Mouse (Mus musculus) left cerebral cortex, adult 8-10 months (tissue): ENCODE measurements around the gene Kif26b. TPM values are rescaled to one million over a fixed set of nuclear protein-coding genes. Genes with fewer than 3 reads are reported as not detected.

Experiments
- DNase-seq, 2 experiments: peaks; one replicate each; pipeline ENCODE4 v3.0.0; 2022; ENCODE audit warnings: low spot score in 2 of 2
- total RNA-seq, 4 experiments: library from RNA; stranded (reverse); gene quantifications; 2 replicates each; pipeline ENCODE4 v1.2.4; 2022

The Kif26b gene
- total RNA-seq, 4 experiments from 2014 or later: 9.3 to 10.2 (median 9.4) TPM

DNA sequence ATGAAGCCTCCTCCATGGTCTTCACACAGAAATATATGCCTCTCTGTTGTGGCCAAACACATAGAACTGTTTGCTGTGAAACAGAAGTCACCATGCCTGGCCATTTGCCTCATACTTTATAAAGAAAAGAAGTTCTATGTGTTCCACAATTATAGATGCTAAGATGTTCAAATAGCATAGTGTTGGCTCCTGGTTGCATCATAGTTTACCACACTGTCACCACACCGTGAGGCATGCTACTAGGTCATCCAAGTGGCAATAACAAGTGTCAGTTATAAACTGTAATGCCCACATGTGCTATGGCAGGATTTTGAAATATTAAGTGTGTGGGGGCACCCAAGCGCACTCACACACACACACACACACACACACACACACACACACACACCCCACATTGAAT, 236.7 kb downstream of the Kif26b start:
- no peak for DNase-seq

DNA sequence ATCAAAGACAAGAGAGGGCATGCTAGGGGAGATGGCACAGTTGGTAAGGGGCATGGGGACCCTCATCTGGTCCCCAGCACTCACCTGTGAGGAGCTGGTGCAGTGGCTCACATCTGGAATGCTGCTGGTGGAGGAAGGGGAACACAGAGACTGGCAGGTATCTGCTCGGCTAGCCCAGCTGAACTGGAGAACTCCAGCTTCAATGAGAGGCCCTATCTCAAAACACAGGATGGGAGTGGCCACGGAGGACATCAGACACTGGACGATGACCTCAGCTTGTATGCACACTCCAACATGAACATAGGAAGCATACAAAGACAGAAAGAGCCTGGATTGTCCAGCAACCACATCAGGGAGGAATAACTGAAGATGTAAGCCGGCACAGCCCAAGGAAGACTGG, 240.1 kb downstream of the Kif26b start:
- DNase-seq: no peak

DNA sequence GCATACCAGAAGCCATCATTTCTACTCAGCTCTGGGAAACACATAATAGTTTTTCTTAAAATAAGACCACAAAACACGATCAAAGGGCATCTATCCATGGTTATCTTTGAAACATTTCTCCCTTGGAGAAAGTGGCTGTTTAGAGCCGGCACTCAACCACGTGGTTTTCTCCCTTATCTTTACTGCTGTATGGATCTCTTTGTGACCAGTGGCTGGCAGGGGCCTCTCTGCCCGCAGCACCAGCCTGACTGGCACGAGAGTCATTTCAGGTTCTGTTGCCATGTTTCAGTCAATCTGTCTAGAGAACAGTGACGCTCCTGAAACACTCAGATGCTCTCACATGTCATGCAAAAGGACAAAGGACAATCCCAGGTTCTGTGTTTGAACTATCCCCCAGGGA, 241.1 kb downstream of the Kif26b start:
- no peak for DNase-seq

- no peak for DNase-seq
These were observed 241.9 kb downstream of the Kif26b start for GRCm38 (mm10) chr1:178770626-178771362.

GRCm38 (mm10) chr1:178779742-178780141, 250.8 kb downstream of the Kif26b start:
- DNase-seq: no peak

DNA sequence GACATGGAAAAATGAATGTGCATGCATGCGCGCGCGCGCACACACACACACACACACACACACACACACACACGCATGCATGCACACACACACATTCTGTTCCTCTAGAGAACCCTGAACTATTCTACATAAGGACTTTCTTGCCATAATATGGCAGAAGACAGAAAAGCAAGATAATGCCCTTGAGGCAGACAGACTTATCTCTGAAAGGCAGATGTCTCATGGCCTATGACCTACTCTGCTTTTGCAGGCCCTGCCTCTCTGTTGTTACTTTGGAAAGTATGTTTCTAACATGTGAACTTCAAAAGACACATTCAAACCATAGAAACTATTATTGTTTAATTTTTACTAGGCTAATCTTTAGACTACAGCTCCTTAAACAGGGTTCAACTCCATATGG, 255.1 kb downstream of the Kif26b start:
- no peak for DNase-seq

GRCm38 (mm10) chr1:178791266-178791665, 262.3 kb downstream of the Kif26b start:
- DNase-seq: no peak

- DNase-seq: no peak
These were observed 263.8 kb downstream of the Kif26b start for GRCm38 (mm10) chr1:178792726-178793125.

GRCm38 (mm10) chr1:178794866-178795265, 265.9 kb downstream of the Kif26b start:
- no peak for DNase-seq

DNA sequence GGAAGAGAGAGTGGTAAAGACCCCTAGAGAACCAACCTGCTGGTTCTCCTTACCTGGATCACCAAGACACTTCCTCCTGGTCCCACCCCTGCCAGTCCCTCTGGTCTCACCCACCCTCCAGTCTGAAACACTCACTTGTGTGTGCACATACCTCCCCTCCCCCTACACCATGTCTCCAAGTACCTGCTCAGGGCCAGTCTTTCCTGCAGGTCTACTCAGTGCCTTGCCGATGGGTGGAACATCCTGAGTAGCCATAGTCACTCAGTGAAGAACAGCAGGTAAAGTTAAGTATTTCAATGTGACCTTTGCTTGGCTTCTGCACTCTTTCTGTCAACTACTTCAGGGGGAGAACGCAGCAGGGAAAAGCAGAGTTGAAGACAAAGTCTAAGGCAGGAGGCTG, 268.5 kb downstream of the Kif26b start:
- no peak for DNase-seq

DNA sequence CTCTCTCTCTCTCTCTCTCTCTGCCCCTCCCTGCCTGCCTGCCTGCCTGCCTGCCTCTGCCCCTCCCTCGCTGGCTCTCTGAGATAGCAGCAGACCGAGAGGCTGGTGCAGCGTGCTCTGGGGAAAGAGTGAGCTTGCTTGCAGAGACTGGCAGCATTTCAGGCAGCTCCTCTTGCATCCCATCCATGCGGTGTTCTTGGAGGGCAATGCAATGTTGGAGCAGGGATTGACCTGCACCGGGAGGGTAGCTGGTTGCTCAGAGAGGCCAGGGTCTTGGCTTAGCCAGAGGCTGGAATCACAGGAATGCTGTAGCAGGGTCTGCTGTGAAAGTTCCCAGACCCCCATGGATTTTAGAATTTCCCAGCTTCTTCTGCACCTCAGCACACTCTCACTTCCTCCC, 269.4 kb downstream of the Kif26b start:
- DNase-seq: peak in 1 of 2 experiments; percentile 24

- no peak for DNase-seq
These were observed 270.0 kb downstream of the Kif26b start for GRCm38 (mm10) chr1:178798886-178799285.

GRCm38 (mm10) chr1:178799836-178800552, 271.1 kb downstream of the Kif26b start:
- no peak for DNase-seq

- DNase-seq: no peak
These were observed 274.2 kb downstream of the Kif26b start for GRCm38 (mm10) chr1:178803155-178803554.

DNA sequence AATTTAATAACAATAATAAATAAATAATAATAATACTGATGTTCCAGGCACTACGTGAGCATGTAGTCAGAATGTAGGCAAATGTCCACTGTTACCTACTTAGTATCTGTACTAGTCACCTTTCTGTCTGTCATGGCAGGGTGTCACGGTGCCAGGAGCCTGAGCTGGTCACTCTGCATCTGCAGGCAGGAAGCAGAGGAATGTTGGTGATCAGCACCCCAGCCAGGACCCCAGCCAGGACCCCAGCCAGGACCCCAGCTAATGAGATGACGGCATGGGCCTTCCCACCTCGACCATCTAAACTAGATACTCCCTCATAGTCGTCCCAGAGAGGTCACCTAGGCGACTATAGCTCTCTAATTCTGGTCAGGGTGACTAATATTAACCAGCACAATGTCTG, 288.6 kb downstream of the Kif26b start:
- DNase-seq: no peak

GRCm38 (mm10) chr1:178819060-178819459, 290.1 kb downstream of the Kif26b start:
- DNase-seq: no peak

DNA sequence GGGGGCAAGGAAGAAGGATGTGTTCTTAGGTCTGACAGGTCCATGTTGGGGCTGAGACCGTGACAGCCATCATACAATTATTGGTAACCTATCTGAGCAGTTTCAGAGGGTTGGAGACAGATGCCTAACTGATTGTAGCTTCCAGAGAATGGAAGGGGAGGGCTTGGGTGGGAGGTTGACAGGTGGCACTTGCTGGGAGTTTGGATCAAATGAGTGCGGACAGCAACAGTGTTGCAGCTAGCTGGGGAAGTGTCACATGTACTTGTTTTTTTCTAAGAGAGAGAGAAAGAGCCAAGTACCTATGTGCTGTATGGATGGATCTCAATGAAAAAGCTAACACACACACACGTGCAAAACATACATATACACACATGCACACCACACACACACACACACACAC, 291.2 kb downstream of the Kif26b start:
- DNase-seq: no peak

- no peak for DNase-seq
These were observed 291.9 kb downstream of the Kif26b start for GRCm38 (mm10) chr1:178820556-178821435.

GRCm38 (mm10) chr1:178824871-178825270, 295.9 kb downstream of the Kif26b start:
- no peak for DNase-seq

DNA sequence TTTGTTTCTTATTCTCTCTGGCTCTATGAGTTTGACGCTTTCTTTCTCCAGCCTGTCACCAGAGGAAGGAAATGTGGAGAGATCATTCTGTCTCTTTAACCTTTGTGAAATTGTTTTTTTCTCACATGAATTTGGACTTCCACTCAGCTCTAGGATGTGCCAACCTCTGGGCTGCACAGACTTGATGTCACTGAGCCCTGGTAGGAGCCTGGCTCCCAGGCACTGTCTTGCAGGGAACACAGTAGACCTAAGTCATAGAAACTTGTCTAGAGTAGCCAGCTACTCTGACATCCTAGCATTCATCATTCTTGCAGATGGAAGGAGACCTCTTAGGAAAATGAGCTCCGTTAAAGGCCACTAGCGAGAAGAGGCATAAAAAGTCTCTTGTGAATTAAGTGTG, 298.3 kb downstream of the Kif26b start:
- no peak for DNase-seq

DNA sequence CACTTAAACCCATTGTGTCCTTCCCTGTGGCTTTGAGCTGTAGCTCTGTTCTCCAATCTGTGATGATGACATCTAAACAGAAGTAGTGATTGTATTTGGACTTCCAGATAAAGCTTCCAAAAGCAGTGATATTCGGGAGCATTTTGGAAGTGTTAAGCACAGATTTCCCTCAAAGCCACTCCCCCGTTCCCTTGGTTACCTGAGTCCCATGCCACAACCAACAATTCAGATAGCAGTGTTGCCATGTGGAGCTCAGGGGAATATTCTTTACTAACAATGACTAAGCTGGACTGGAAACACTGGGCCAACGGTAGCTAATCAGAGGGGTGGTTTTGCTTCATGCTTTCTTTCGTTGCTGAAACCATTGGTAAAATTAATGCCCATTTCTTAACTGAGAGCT, 300.5 kb downstream of the Kif26b start:
- no peak for DNase-seq

- no peak for DNase-seq
These were observed 303.6 kb downstream of the Kif26b start for GRCm38 (mm10) chr1:178832571-178832970.
